22 mouse cellular contexts compared by ENCODE assay signal in genomic region chr14:34001445-34001844, GRCm38 (mm10). TPM values are rescaled to one million over a fixed set of nuclear protein-coding genes. Genes with fewer than 3 reads are reported as not detected.
"Had no signal": no experiment of that assay in that cellular context is flagged by ENCODE, and none has a peak within 500 bp of the region (broad histone marks: within the 10 kb centered on the region; RNA-seq: fewer than 3 reads in every experiment).

No protein-coding gene starts in this region.

- H3K4me1 ChIP-seq: liver, embryonic 13.5 days; midbrain, embryonic 12.5 days; midbrain, embryonic 15.5 days; neural tube, embryonic 13.5 days had no signal

- DNase-seq: kidney, adult 18-20 months; kidney, adult 9 months; kidney, postnatal 14 days; kidney, postnatal 4 days; liver, embryonic 13.5 days; lung, embryonic 14.5 days; right cerebral cortex, postnatal 4 days; thymus, adult 18-20 months; thymus, postnatal 36 days had no signal

- ATAC-seq: intestine, embryonic 16.5 days; lung, postnatal 0 days; midbrain, embryonic 15.5 days had no signal

- H3K4me2 ChIP-seq: liver, embryonic 13.5 days; lung, embryonic 14.5 days; midbrain, embryonic 12.5 days; midbrain, embryonic 15.5 days; neural tube, embryonic 13.5 days had no signal

- H3K9me3 ChIP-seq: liver, embryonic 13.5 days; midbrain, embryonic 12.5 days; midbrain, embryonic 15.5 days; neural tube, embryonic 13.5 days had no signal

- H3K27ac ChIP-seq: liver, embryonic 13.5 days; macrophage; midbrain, embryonic 12.5 days; midbrain, embryonic 15.5 days; neural tube, embryonic 13.5 days; stomach, postnatal 0 days had no signal

- H3K36me3 ChIP-seq: liver, embryonic 13.5 days; midbrain, embryonic 12.5 days; midbrain, embryonic 15.5 days; neural tube, embryonic 13.5 days had no signal

- H3K4me3 ChIP-seq: liver, embryonic 13.5 days; midbrain, embryonic 12.5 days; midbrain, embryonic 15.5 days; neural tube, embryonic 13.5 days had no signal

- H3K27me3 ChIP-seq: liver, embryonic 13.5 days; midbrain, embryonic 12.5 days; midbrain, embryonic 15.5 days; neural tube, embryonic 13.5 days had no signal

- H3K9ac ChIP-seq: liver, embryonic 13.5 days; lung, embryonic 14.5 days; midbrain, embryonic 12.5 days; midbrain, embryonic 15.5 days; neural tube, embryonic 13.5 days had no signal

RNA-seq across cellular contexts. Expression of gene Gm30083, which starts 13.5 kb away (rescaled TPM):
- polyA plus RNA-seq: intestine, embryonic 16.5 days; kidney, embryonic 16.5 days; limb, embryonic 11.5 days; limb, embryonic 14.5 days; liver, embryonic 13.5 days; liver, embryonic 16.5 days; lung, embryonic 14.5 days; lung, postnatal 0 days; macrophage; midbrain, embryonic 12.5 days; midbrain, embryonic 15.5 days; neural tube, embryonic 13.5 days; stomach, embryonic 14.5 days; stomach, postnatal 0 days had no signal

RNA-seq across cellular contexts. Expression of gene Gm5460, which starts 15.1 kb away (rescaled TPM):
- polyA plus RNA-seq: intestine, embryonic 16.5 days; kidney, embryonic 16.5 days; limb, embryonic 11.5 days; limb, embryonic 14.5 days; liver, embryonic 13.5 days; liver, embryonic 16.5 days; lung, embryonic 14.5 days; lung, postnatal 0 days; macrophage; midbrain, embryonic 12.5 days; midbrain, embryonic 15.5 days; neural tube, embryonic 13.5 days; stomach, embryonic 14.5 days; stomach, postnatal 0 days had no signal

RNA-seq across cellular contexts. Expression of gene Zfp488, which starts 22.9 kb away (rescaled TPM):
- polyA plus RNA-seq: kidney, embryonic 16.5 days; liver, embryonic 13.5 days; liver, embryonic 16.5 days; lung, postnatal 0 days; macrophage had no signal

RNA-seq across cellular contexts. Expression of gene Rbp3, which starts 47.6 kb away (rescaled TPM):
- polyA plus RNA-seq: intestine, embryonic 16.5 days; kidney, embryonic 16.5 days; limb, embryonic 11.5 days; limb, embryonic 14.5 days; lung, embryonic 14.5 days; lung, postnatal 0 days; macrophage; neural tube, embryonic 13.5 days; stomach, embryonic 14.5 days; stomach, postnatal 0 days; urinary bladder, adult 2 months had no signal

RNA-seq across cellular contexts. Expression of gene Antxrl, which starts 51.1 kb away (rescaled TPM):
- polyA plus RNA-seq: intestine, embryonic 16.5 days; kidney, embryonic 16.5 days; limb, embryonic 11.5 days; limb, embryonic 14.5 days; liver, embryonic 13.5 days; liver, embryonic 16.5 days; lung, embryonic 14.5 days; lung, postnatal 0 days; macrophage; midbrain, embryonic 12.5 days; midbrain, embryonic 15.5 days; neural tube, embryonic 13.5 days; stomach, embryonic 14.5 days; stomach, postnatal 0 days; urinary bladder, adult 2 months had no signal
